Comparison of ENCODE assay signal across 28 mouse cellular contexts in genomic region chr16:18720433-18721233, GRCm38 (mm10). TPM values are rescaled to one million over a fixed set of nuclear protein-coding genes. Genes with fewer than 3 reads are reported as not detected.
DNase-seq lines count a peak whose midpoint lies in the region; ATAC-seq and TF ChIP-seq lines count a peak whose summit lies in the region.
"Had no signal": no experiment of that assay in that cellular context is flagged by ENCODE, and none has a peak within 500 bp of the region (broad histone marks: within the 10 kb centered on the region; RNA-seq: fewer than 3 reads in every experiment).

No protein-coding gene starts in this region.

- no peaks in the 10 kb centered on the region for H3K36me3 ChIP-seq in hindbrain, embryonic 15.5 days
- H3K36me3 ChIP-seq in hindbrain, embryonic 11.5 days (ENCODE audit: control insufficient read depth, insufficient read depth, low read length): no peaks in the 10 kb centered on the region
- no peaks in the 10 kb centered on the region for H3K36me3 ChIP-seq in lung, embryonic 14.5 days (ENCODE audit: insufficient read depth)
- H3K36me3 ChIP-seq: G1E; heart, embryonic 10.5 days; heart, embryonic 15.5 days; hindbrain, embryonic 12.5 days; limb, embryonic 12.5 days; liver, embryonic 15.5 days; neural tube, embryonic 15.5 days had no signal

- no peak overlapping the region for H3K4me2 ChIP-seq in hindbrain, embryonic 15.5 days
- no peak overlapping the region for H3K4me2 ChIP-seq in hindbrain, embryonic 11.5 days (replicated peaks; ENCODE audit: low read depth, low read length)
- H3K4me2 ChIP-seq in lung, embryonic 14.5 days: no peak overlapping the region
- H3K4me2 ChIP-seq: forebrain, embryonic 13.5 days; heart, embryonic 15.5 days; hindbrain, embryonic 12.5 days; limb, embryonic 12.5 days; liver, embryonic 15.5 days; neural tube, embryonic 15.5 days had no signal

- H3K27me3 ChIP-seq in hindbrain, embryonic 15.5 days: no peaks in the 10 kb centered on the region
- no peaks in the 10 kb centered on the region for H3K27me3 ChIP-seq in hindbrain, embryonic 11.5 days (ENCODE audit: control insufficient read depth, insufficient read depth, low read length)
- no peaks in the 10 kb centered on the region for H3K27me3 ChIP-seq in lung, embryonic 14.5 days (ENCODE audit: insufficient read depth, low read length)
- H3K27me3 ChIP-seq: forebrain, embryonic 13.5 days; heart, embryonic 15.5 days; hindbrain, embryonic 12.5 days; limb, embryonic 12.5 days; neural tube, embryonic 15.5 days had no signal

- no peaks in the 10 kb centered on the region for H3K4me1 ChIP-seq in hindbrain, embryonic 15.5 days (replicated peaks)
- no peaks in the 10 kb centered on the region for H3K4me1 ChIP-seq in hindbrain, embryonic 11.5 days (replicated peaks; ENCODE audit: control insufficient read depth, insufficient read depth, low read length)
- H3K4me1 ChIP-seq in lung, embryonic 14.5 days (ENCODE audit: insufficient read depth): peaks cover 9% of the 10 kb centered on the region; the same call in 1 of the 2 replicates
- H3K4me1 ChIP-seq in lung, adult 2 months (ENCODE audit: control insufficient read depth, insufficient read depth, low read length): peaks cover 23% of the 10 kb centered on the region
- no peaks in the 10 kb centered on the region for H3K4me1 ChIP-seq in cortical plate, adult 2 months (ENCODE audit: control insufficient read depth, insufficient read depth, low read length)
- H3K4me1 ChIP-seq: forebrain, embryonic 13.5 days; hindbrain, embryonic 12.5 days; limb, embryonic 12.5 days; liver, embryonic 15.5 days; neural tube, embryonic 15.5 days had no signal

- WGBS in hindbrain, embryonic 15.5 days: 61% methylated on average over 13 of the region's 13 CpGs
- WGBS in hindbrain, embryonic 11.5 days: 77% methylated on average over 13 of the region's 13 CpGs
- 22% methylated on average over 13 of the region's 13 CpGs for WGBS in lung, embryonic 14.5 days
- WGBS in lung, adult 2 months: 34% methylated on average over 13 of the region's 13 CpGs

- H3K9ac ChIP-seq in hindbrain, embryonic 15.5 days: no peak overlapping the region
- no peak overlapping the region for H3K9ac ChIP-seq in hindbrain, embryonic 11.5 days (ENCODE audit: low read depth, low read length)
- H3K9ac ChIP-seq in lung, embryonic 14.5 days: no peak overlapping the region
- H3K9ac ChIP-seq: forebrain, embryonic 13.5 days; heart, embryonic 15.5 days; hindbrain, embryonic 12.5 days; limb, embryonic 12.5 days; liver, embryonic 15.5 days; neural tube, embryonic 15.5 days had no signal

- TF ChIP-seq POLR2A in lung, adult 2 months (IDR thresholded peaks at IDR 0.05; ENCODE audit: borderline replicate concordance, extremely low read depth, low read depth, low read length): no peak
- no peak for TF ChIP-seq POLR2A in cortical plate, adult 2 months (IDR thresholded peaks at IDR 0.05; ENCODE audit: extremely low read depth, insufficient read depth, low read length)

- no peak for DNase-seq in hindbrain, embryonic 11.5 days (ENCODE audit: low spot score)
- peak; percentile 76 for DNase-seq in lung, embryonic 14.5 days
- DNase-seq in lung, adult 2 months: no peak
- DNase-seq in lung, postnatal 14 days: peak; percentile 47
- no peak for DNase-seq in right cerebral cortex, adult 2 months (ENCODE audit: low spot score in 2 of 2)
- no peak for DNase-seq in heart, adult 11 months
- DNase-seq: adrenal gland, postnatal 25 days; cerebellum, adult 18-20 months; cerebellum, postnatal 10 days; gastrocnemius, postnatal 10 days; kidney, adult 11 months; kidney, postnatal 4 days; layer of hippocampus, adult 9-11 months; spleen, adult 18-20 months; thymus, adult 18-20 months; thymus, postnatal 25 days had no signal

- peak overlapping the region; percentile 48; the same call in 1 of the 2 replicates for H3K27ac ChIP-seq in hindbrain, embryonic 15.5 days (replicated peaks)
- no peak overlapping the region for H3K27ac ChIP-seq in hindbrain, embryonic 11.5 days (ENCODE audit: low read depth, low read length)
- H3K27ac ChIP-seq in lung, embryonic 14.5 days (ENCODE audit: low read depth): peak overlapping the region; percentile 61
- H3K27ac ChIP-seq in cortical plate, adult 2 months (ENCODE audit: insufficient read depth, low read length): 0 out of 2 replicates have a peak overlapping the region, but pooled peaks have one; percentile 48
- H3K27ac ChIP-seq: forebrain, embryonic 13.5 days; heart, embryonic 10.5 days; heart, embryonic 15.5 days; hindbrain, embryonic 12.5 days; limb, embryonic 12.5 days; liver, embryonic 15.5 days; neural tube, embryonic 15.5 days; stomach, postnatal 0 days had no signal

- TF ChIP-seq CTCF in lung, embryonic 14.5 days (IDR thresholded peaks at IDR 0.05; ENCODE audit: low read depth): no peak
- no peak for TF ChIP-seq CTCF in lung, adult 2 months (IDR thresholded peaks at IDR 0.05; ENCODE audit: insufficient read depth, low read length)
- no peak for TF ChIP-seq CTCF in cortical plate, adult 2 months (IDR thresholded peaks at IDR 0.05; ENCODE audit: extremely low read depth, insufficient read depth, low read length)

- H3K9me3 ChIP-seq in hindbrain, embryonic 15.5 days: no peaks in the 10 kb centered on the region
- no peaks in the 10 kb centered on the region for H3K9me3 ChIP-seq in hindbrain, embryonic 11.5 days (ENCODE audit: control insufficient read depth, low read length)
- no peaks in the 10 kb centered on the region for H3K9me3 ChIP-seq in lung, embryonic 14.5 days (ENCODE audit: low read depth, low read length)
- H3K9me3 ChIP-seq: forebrain, embryonic 13.5 days; G1E; heart, embryonic 10.5 days; heart, embryonic 15.5 days; hindbrain, embryonic 12.5 days; limb, embryonic 12.5 days; liver, embryonic 15.5 days; neural tube, embryonic 15.5 days had no signal

- H3K4me3 ChIP-seq in hindbrain, embryonic 15.5 days: no peak overlapping the region
- no peak overlapping the region for H3K4me3 ChIP-seq in hindbrain, embryonic 11.5 days (ENCODE audit: low read depth, low read length)
- no peak overlapping the region for H3K4me3 ChIP-seq in lung, embryonic 14.5 days (ENCODE audit: low read depth, low read length)
- H3K4me3 ChIP-seq in lung, adult 2 months (replicated peaks; ENCODE audit: extremely low read depth, low read depth, low read length): no peak overlapping the region
- no peak overlapping the region for H3K4me3 ChIP-seq in cortical plate, adult 2 months (ENCODE audit: insufficient read depth, low read length)
- H3K4me3 ChIP-seq: forebrain, embryonic 13.5 days; heart, embryonic 10.5 days; heart, embryonic 15.5 days; hindbrain, embryonic 12.5 days; limb, embryonic 12.5 days; liver, embryonic 15.5 days; neural tube, embryonic 15.5 days had no signal

- no peak for ATAC-seq in hindbrain, embryonic 15.5 days (ENCODE audit: low FRiP score, low read depth)
- no peak for ATAC-seq in hindbrain, embryonic 11.5 days (ENCODE audit: low FRiP score)
- ATAC-seq in lung, embryonic 14.5 days (ENCODE audit: insufficient read depth): peak; percentile 67
- ATAC-seq: forebrain, embryonic 13.5 days; inflammation-experienced regulatory T-cells, adult 6 months had no signal

RNA-seq across cellular contexts. Expression of gene Cldn5, which starts 56.0 kb away (rescaled TPM):
- 110 and 117 TPM in 2 replicates for polyA plus RNA-seq in hindbrain, embryonic 15.5 days (2015; fragmentation: Nextera tagmentation; extraction: Ambion mirVana)
- 25.2 and 31.3 TPM in 2 replicates for polyA plus RNA-seq in hindbrain, embryonic 11.5 days (2014; fragmentation: Nextera tagmentation; extraction: Ambion mirVana)
- 94.1 and 105 TPM in 2 replicates for polyA plus RNA-seq in lung, embryonic 14.5 days (2014; fragmentation: Nextera tagmentation; extraction: Ambion mirVana)
- polyA plus RNA-seq in lung, adult 2 months (2012; rRNA removed): 753 and 874 TPM in 2 replicates
- polyA plus RNA-seq in cortical plate, adult 2 months (2012; rRNA removed): 88.0 and 88.9 TPM in 2 replicates
- polyA plus RNA-seq: inflammation-experienced regulatory T-cells, adult 6 months had no signal

Comparison
In these comparisons a context has a peak if more than half of its experiments do, and no peak if none do; other contexts are left out.
1. DNase-seq: peak in lung, embryonic 14.5 days (single experiment) and lung, postnatal 14 days (single experiment); none in hindbrain, embryonic 11.5 days (single experiment), lung, adult 2 months (single experiment), right cerebral cortex, adult 2 months (0 of 2) and heart, adult 11 months (single experiment).